Mouse (Mus musculus): ENCODE measurements around the gene Vmn2r37. TPM values are rescaled to one million over a fixed set of nuclear protein-coding genes. Genes with fewer than 3 reads are reported as not detected.

Gene Vmn2r37
- not detected for polyA plus RNA-seq (2017; shearing (Covaris generic))

DNA sequence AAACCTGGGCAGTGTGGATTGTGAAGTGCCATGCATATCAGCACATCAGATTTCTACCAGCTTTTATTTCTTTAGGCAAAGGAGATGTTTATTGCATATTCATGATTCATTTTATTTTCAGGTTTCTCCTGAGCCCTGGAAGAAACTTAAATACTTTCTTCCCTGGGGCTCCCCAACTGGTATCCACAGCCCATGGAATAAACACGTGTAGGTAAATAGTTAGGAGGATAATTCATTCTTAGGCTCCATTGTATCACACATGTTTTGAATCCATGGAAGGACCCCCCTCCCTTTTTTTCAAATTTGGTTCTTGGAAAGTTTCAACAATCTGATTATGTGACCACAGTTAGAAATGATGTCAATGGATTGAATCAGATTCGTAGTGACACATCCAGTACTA is at the start of gene Vmn2r37:
TSS of gene Vmn2r37 (minus strand) at position 101 of the 400 bp plus-strand sequence.

Other genes starting within 250 kb of the Vmn2r37 start
- gene Vmn2r39, start 192.9 kb downstream of the Vmn2r37 start, polyA plus RNA-seq (2017; shearing (Covaris generic)) = not detected
- not detected for gene Vmn2r38, start 125.8 kb downstream of the Vmn2r37 start, polyA plus RNA-seq (2017; shearing (Covaris generic))

All from effector memory CD4-positive, alpha-beta T cell, adult 7 months (primary cell).